In the genomic region with DNA sequence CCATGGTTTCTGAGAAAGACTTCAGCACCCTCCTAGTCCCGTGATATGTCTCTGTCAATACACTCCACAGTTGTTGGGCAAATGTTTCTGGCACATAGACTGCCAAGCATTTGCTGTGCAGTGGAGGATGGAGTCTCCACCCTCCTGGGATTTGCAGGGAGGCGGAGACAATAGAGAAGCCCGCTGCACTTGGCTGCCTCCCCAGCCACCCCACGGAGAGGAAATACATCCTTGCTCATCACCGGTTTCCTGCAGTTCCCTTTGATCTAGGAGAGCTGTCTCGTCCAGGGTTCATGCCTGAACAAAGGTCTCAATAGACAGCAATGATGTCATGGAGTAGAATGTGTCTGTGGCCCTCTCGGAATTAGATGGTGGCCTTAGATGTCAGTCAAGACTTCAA, we compare ENCODE assay signal across 8 mouse cellular contexts. TPM values are rescaled to one million over a fixed set of nuclear protein-coding genes. Genes with fewer than 3 reads are reported as not detected.
A peak's percentile ranks its signal among the peaks of the same experiment; 100 is the strongest.
DNase-seq lines count a peak whose midpoint lies in the region; ATAC-seq and TF ChIP-seq lines count a peak whose summit lies in the region.

No protein-coding gene starts in this region.

- H3K27me3 ChIP-seq in CH12.LX (replicated peaks) = no peaks in the 10 kb centered on the region
- H3K27me3 ChIP-seq in hindbrain, embryonic 12.5 days = peaks cover 17% of the 10 kb centered on the region

- intact Hi-C loops in left cerebral cortex, postnatal 4 days (cut with DNase I) = no loop called here

- H3K9ac ChIP-seq in CH12.LX (ENCODE audit: insufficient read depth, low read depth) = no peak overlapping the region
- H3K9ac ChIP-seq in hindbrain, embryonic 12.5 days = no peak overlapping the region

- no peaks in the 10 kb centered on the region for H3K9me3 ChIP-seq in CH12.LX (replicated peaks; ENCODE audit: low read length)
- no peaks in the 10 kb centered on the region for H3K9me3 ChIP-seq in hindbrain, embryonic 12.5 days (replicated peaks)

- no peak for TF ChIP-seq EP300 in CH12.LX (IDR thresholded peaks at IDR 0.05; ENCODE audit: low read length)

- H3K79me2 ChIP-seq in CH12.LX (replicated peaks; ENCODE audit: control insufficient read depth, extremely low read depth, insufficient read depth, poor library complexity, severe bottlenecking) = no peaks in the 10 kb centered on the region

- no peak for TF ChIP-seq CTCF in CH12.LX (conservative IDR thresholded peaks at IDR 0.05 in 1 of 2, IDR thresholded peaks at IDR 0.05 in 1 of 2; ENCODE audit: low read depth in 2 of 2, low read length in 2 of 2)

- no peak overlapping the region for H3K27ac ChIP-seq in CH12.LX (ENCODE audit: insufficient read depth, low read depth)
- no peak overlapping the region for H3K27ac ChIP-seq in hindbrain, embryonic 12.5 days

- no peak overlapping the region for H3K4me3 ChIP-seq in CH12.LX (replicated peaks in 1 of 3; ENCODE audit: low read depth in 2 of 3, low read length in 2 of 3, poor library complexity in 1 of 3)
- no peak overlapping the region for H3K4me3 ChIP-seq in hindbrain, embryonic 12.5 days

- no peaks in the 10 kb centered on the region for H3K36me3 ChIP-seq in CH12.LX (replicated peaks in 1 of 2; ENCODE audit: control insufficient read depth in 1 of 2, insufficient read depth in 1 of 2, low read length in 1 of 2)
- H3K36me3 ChIP-seq in hindbrain, embryonic 12.5 days = no peaks in the 10 kb centered on the region

- H3K4me2 ChIP-seq in CH12.LX (ENCODE audit: insufficient read depth, low read depth, poor library complexity, severe bottlenecking) = peak overlapping the region; percentile 73
- no peak overlapping the region for H3K4me2 ChIP-seq in hindbrain, embryonic 12.5 days (replicated peaks)

- no peak for TF ChIP-seq RAD21 in CH12.LX (IDR thresholded peaks at IDR 0.05; ENCODE audit: low read depth, low read length)

- no peak for TF ChIP-seq POLR2A in CH12.LX (IDR thresholded peaks at IDR 0.05; ENCODE audit: low read depth, low read length)

- in situ Hi-C loops in CH12.LX (cut with MboI; ENCODE audit: low pct_ligation_motif_present, low pct_unique_long_range_greater_than_20kb, low sequenced_read_pairs) = no loop called here

- 16% methylated on average over 7 of the region's 7 CpGs for WGBS in hindbrain, embryonic 12.5 days

- ATAC-seq in hindbrain, embryonic 12.5 days (ENCODE audit: low FRiP score) = peak; percentile 52; the same call in 1 of the 2 replicates
- ATAC-seq in inflammation-experienced regulatory T-cells, adult 6 months = no peak
- no peak for ATAC-seq in erythroid progenitor cell, adult 5-6 weeks (replicated peaks; ENCODE audit: low FRiP score, poor library complexity, severe bottlenecking)

- peaks cover 10 to 15% of the 10 kb centered on the region in 2 experiments; a peak in 3 of 4 replicates for H3K4me1 ChIP-seq in CH12.LX (ENCODE audit: control insufficient read depth in 1 of 2, insufficient read depth in 2 of 2)
- peaks cover 8% of the 10 kb centered on the region for H3K4me1 ChIP-seq in hindbrain, embryonic 12.5 days

- dilution Hi-C loops in CH12.LX (cut with MboI; ENCODE audit: extremely low pct_ligation_motif_present, extremely low pct_unique_long_range_greater_than_20kb, low sequenced_read_pairs) = no loop called here

- DNase-seq in left cerebral cortex, postnatal 4 days = peak; percentile 72
- no peak for DNase-seq in left cerebral cortex, adult 8-10 months (ENCODE audit: low spot score in 2 of 2)
- DNase-seq in CH12.LX (ENCODE audit: extremely low read depth) = peak; percentile 61
- peak; percentile 53 for DNase-seq in embryo, embryonic 11 days
- peak; percentile 84 for DNase-seq in lung, postnatal 10 days

TF ChIP-seq in CH12.LX, 34 proteins besides CTCF, POLR2A, EP300 and RAD21:
- TF ChIP-seq CHD2 (IDR thresholded peaks at IDR 0.05; ENCODE audit: low read length) (no peak), TCF12 (IDR thresholded peaks at IDR 0.05; ENCODE audit: low read depth, low read length) (no peak), ETS1 (conservative IDR thresholded peaks at IDR 0.05; ENCODE audit: low read depth, low read length) (no peak), ZC3H11A (IDR thresholded peaks at IDR 0.05; ENCODE audit: low read depth, low read length) (no peak), USF2 (conservative IDR thresholded peaks at IDR 0.05; ENCODE audit: low read depth, low read length) (no peak), IRF4 (IDR thresholded peaks at IDR 0.05; ENCODE audit: low read depth, low read length) (no peak), JUN (IDR thresholded peaks at IDR 0.05; ENCODE audit: insufficient read depth, low read depth, low read length) (no peak), CHD1 (IDR thresholded peaks at IDR 0.05; ENCODE audit: low read depth, low read length) (no peak), ZNF384 (IDR thresholded peaks at IDR 0.05; ENCODE audit: low read depth, low read length) (no peak), KAT2A (IDR thresholded peaks at IDR 0.05; ENCODE audit: insufficient replicate concordance, low read length) (no peak)

RNA-seq across cellular contexts. Expression of a gene that starts 4.9 kb away (rescaled TPM):
- 1 to 10 TPM; 2.1 to 2.7 TPM for total RNA-seq in left cerebral cortex, postnatal 4 days (2021)
- 1 to 10 TPM in 1 of 4 experiments, under 1 TPM in 3; 0.72 to 1.7 (median 0.86) TPM for total RNA-seq in left cerebral cortex, adult 8-10 months (2022)
- total RNA-seq in CH12.LX (2012; rRNA removed) (0.08 TPM in 1 of 2 replicates, not detected in the other), CH12.LX (2014; rRNA removed) (0.03 TPM in 1 of 2 replicates, not detected in the other)
- not detected in 2 replicates for polyA plus RNA-seq in CH12.LX (2012; ENCODE audit: insufficient read length, low read depth)
- 9.6 and 11.1 TPM in 2 replicates for polyA plus RNA-seq in hindbrain, embryonic 12.5 days (2016; fragmentation: Nextera tagmentation; extraction: Ambion mirVana)
- polyA plus RNA-seq in inflammation-experienced regulatory T-cells, adult 6 months (2017; shearing (Covaris generic)) = under 1 TPM in 1 of 3 experiments, not detected in 2; 0.04 TPM
- not detected in 2 replicates for total RNA-seq in erythroid progenitor cell, adult 5-6 weeks (2015; ENCODE audit: low replicate concordance)
- total RNA-seq in erythroid progenitor cell, adult 5-6 weeks (2017; ENCODE audit: low replicate concordance) = not detected in 2 replicates

RNA-seq across cellular contexts. Expression of a gene that starts 38.5 kb away (rescaled TPM):
- 1 to 10 TPM; 7.8 to 9.5 TPM for total RNA-seq in left cerebral cortex, postnatal 4 days (2021)
- total RNA-seq in left cerebral cortex, adult 8-10 months (2022) = 1 to 10 TPM; 6.0 to 6.6 (median 6.5) TPM
- total RNA-seq in CH12.LX (2012; rRNA removed) (26.6 and 30.4 TPM in 2 replicates), CH12.LX (2014; rRNA removed) (32.3 and 32.9 TPM in 2 replicates)
- polyA plus RNA-seq in CH12.LX (2012; ENCODE audit: insufficient read length, low read depth) = 30.2 and 32.3 TPM in 2 replicates
- polyA plus RNA-seq in hindbrain, embryonic 12.5 days (2016; fragmentation: Nextera tagmentation; extraction: Ambion mirVana) = 13.6 and 16.3 TPM in 2 replicates
- polyA plus RNA-seq in inflammation-experienced regulatory T-cells, adult 6 months (2017; shearing (Covaris generic)) = 1 to 10 TPM; 6.7 to 8.2 (median 7.8) TPM
- under 0.01 and 1.7 TPM in 2 replicates for total RNA-seq in erythroid progenitor cell, adult 5-6 weeks (2015; ENCODE audit: low replicate concordance)
- total RNA-seq in erythroid progenitor cell, adult 5-6 weeks (2017; ENCODE audit: low replicate concordance) = 0.30 and 3.7 TPM in 2 replicates

Comparison
In these comparisons a context has a peak if more than half of its experiments do, and no peak if none do; other contexts are left out.
1. DNase-seq: peak in left cerebral cortex, postnatal 4 days (single experiment), CH12.LX (single experiment), embryo, embryonic 11 days (single experiment) and lung, postnatal 10 days (single experiment); none in left cerebral cortex, adult 8-10 months (0 of 2).